Mouse (Mus musculus): ENCODE results near the gene Prkcz.

The Prkcz gene

GRCm38 (mm10) chr4:155220213-155221100 is 140.7 kb downstream of the Prkcz start:
- DNase-seq (ENCODE audit: low read depth, low spot score) = no peak

- no peak for DNase-seq (ENCODE audit: low read depth, low spot score)
Observed at GRCm38 (mm10) chr4:155219271-155220212, 141.6 kb downstream of the Prkcz start.

GRCm38 (mm10) chr4:155218104-155218732 is 142.9 kb downstream of the Prkcz start:
- no peak for DNase-seq (ENCODE audit: low read depth, low spot score)

- DNase-seq (ENCODE audit: low read depth, low spot score) = no peak
Observed at GRCm38 (mm10) chr4:155217241-155218103, 143.7 kb downstream of the Prkcz start.

GRCm38 (mm10) chr4:155215773-155216630 is 145.2 kb downstream of the Prkcz start:
- no peak for DNase-seq (ENCODE audit: low read depth, low spot score)

- DNase-seq (ENCODE audit: low read depth, low spot score) = no peak
Observed at GRCm38 (mm10) chr4:155215203-155215602, 146.0 kb downstream of the Prkcz start.

GRCm38 (mm10) chr4:155214793-155215192 is 146.4 kb downstream of the Prkcz start:
- no peak for DNase-seq (ENCODE audit: low read depth, low spot score)

GRCm38 (mm10) chr4:155214188-155214587 is 147.0 kb downstream of the Prkcz start:
- no peak for DNase-seq (ENCODE audit: low read depth, low spot score)

- no peak for DNase-seq (ENCODE audit: low read depth, low spot score)
Observed at GRCm38 (mm10) chr4:155213752-155214054, 147.5 kb downstream of the Prkcz start.

GRCm38 (mm10) chr4:155213052-155213751 is 148.0 kb downstream of the Prkcz start:
- DNase-seq (ENCODE audit: low read depth, low spot score) = no peak
